Mouse (Mus musculus) kidney, postnatal 4 days (tissue): Measurements from ENCODE around the gene Gtpbp6.
A peak's percentile ranks its signal among the peaks of the same experiment; 100 is the strongest.
"Not testable (repeated sequence)": the region's sequence is repeated elsewhere in the genome, so short reads cannot be mapped to it uniquely, and the experiment has no call there.

ENCODE experiments used
- DNase-seq, 2 experiments: peaks; one replicate each; pipeline ENCODE4 v3.0.0; 2021; ENCODE audit warnings: mixed read lengths in 2 of 2

The Gtpbp6 gene

DNA sequence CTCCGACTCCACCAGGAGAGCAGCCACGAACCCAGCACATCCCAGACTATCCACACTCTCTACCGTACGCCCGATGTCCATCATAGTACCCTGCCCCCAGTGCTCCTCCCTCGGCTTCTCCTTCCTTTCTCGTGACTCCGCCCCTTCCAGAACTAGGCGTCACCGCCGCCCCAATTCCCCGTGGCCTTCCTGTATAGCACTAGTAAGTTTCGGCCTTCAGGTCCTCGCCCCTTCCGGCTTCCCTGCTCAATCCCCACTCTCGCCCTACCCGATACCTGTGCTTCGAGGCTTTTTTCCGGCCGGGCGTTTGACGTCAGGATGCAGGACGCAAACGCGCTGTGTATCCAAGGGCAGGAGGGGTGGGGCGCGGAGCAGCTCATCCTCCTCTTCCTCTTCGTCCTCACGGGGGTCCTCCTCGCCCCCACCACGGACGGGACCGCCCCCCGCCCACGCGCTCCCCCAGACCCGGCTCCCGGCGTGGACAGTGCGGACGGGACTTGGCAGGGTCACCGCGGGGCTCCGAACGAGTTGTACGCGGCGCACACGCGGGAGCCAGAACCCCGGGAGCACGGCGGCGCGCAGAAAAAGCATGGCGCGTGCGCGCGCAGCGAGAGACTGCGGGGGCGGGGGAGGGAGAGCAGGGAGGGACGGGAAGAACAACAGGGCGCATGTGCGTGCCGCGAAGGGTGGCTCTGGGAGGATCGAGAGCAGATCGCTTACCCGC, at the start of gene Gtpbp6:
Gtpbp6 (minus strand) TSS at position 617 of the 724 bp plus-strand sequence.
- DNase-seq, result peak; percentile 97 to 99

DNA sequence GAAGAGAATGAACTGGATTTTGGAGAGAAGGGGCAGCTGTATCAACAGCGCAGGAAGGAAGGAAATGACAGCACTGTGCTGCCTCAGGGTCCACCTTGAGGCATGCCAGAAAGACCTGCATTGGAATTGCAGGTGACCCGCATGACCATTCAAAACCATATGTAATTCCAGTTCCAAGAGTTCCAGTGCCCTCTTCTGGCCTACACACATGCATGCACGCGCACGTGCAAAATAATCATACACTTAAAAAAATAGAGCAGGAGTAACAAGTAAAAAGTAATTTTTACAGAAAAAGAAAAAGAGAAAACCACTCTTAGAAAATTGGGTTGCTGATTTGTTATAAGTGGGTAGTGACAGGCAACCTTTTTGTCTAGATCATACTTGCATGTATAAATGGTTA, 35.0 kb upstream of the Gtpbp6 start:
- peak; percentile 9 to 20 for DNase-seq

DNA sequence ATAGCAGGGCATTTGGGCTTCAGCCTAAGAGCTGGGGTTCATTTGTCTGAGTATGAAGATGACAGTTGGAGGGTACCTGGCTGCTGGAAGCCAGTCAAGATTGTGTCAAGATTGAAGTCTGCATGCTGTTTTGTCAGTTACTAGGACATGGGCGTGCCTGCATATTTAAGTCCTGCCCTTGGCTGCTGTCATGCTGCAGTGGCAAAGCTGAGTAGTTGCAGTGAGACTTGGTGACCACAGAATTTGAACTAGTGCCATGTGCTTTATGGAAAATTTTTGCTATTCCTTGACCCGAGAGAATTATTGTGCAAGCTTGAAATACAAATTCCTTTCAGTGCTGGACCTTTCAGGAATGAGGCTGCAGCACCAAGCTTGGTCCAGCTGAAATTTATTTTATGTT, 34.3 kb upstream of the Gtpbp6 start:
- DNase-seq, result no peak

DNA sequence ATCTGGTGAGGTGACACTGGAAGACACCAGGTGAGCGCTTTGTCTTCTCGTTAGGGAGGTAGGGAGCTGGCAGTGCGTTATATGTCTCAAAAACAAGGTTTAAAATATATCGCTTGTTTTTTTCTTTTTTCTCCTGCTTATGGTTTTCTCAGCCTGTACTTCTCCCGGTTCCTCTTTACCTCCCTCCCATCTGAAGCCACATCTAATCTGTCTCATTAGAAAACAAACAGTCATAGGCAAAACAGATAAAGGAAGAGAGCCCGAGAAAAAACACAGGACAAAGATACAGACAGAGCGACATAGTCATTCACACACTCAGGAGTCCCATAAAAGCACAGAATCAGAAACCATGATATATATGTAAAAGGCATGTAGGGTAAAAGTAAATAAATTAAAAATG, 32.4 kb upstream of the Gtpbp6 start:
- DNase-seq, result no peak

DNA sequence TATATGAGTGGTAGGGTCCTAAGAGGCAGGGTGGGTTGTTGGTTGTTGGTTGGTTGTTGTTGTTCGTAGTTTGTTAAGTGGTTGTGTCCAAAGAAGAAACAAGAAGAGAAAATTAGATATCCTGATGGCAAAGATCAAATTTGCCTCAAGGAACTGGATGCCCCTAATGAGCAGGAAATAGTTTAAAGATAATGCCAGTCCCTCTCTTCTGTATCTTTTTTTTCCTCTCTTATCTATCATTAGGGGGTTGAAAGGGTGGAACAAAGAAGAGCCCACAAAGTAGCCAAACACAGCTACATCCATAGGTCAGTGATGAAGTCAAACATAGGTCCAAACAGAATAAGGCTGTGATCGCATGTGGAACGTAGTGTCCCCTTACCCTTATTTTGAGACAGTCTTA, 31.3 kb upstream of the Gtpbp6 start:
- DNase-seq, result no peak

DNA sequence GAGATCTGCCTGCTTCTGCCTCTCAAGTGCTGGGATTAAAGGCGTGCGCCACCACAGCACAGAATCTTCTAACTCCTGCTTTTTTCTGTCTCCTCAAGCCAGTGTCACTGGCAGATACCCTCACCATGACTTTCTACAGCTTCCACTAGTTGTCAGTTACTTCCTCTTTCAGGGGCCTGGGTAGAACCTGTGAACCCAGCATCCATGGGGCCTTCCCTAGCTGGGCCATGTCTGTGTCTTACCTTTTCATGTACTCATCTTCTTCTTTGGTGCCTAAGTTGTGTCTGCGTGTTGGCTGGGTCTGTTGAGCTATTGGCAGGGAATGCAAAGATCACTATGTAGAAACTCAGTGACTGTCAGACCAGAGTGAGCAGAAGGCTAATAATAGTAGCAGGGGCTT, 29.8 kb upstream of the Gtpbp6 start:
- DNase-seq, result no peak

DNA sequence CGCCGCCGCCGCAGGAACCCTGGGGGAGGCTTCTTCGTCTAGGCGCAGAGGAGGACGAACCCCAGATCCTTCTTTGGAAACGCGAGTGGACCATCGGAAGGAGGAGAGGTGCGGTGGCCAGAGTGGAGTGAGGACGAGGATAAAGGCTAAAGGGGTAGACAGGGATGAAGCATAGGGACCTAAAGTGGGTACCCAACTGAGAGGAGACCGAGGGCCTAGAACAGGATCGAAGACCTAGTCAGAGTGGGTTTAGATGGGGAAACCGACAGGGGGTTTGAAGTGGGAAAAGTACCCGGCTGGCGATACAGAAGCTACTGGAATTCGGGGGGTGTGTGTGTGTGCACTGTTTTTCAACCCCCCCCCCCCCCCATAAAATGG, 28.1 kb upstream of the Gtpbp6 start:
- DNase-seq, result no peak

DNA sequence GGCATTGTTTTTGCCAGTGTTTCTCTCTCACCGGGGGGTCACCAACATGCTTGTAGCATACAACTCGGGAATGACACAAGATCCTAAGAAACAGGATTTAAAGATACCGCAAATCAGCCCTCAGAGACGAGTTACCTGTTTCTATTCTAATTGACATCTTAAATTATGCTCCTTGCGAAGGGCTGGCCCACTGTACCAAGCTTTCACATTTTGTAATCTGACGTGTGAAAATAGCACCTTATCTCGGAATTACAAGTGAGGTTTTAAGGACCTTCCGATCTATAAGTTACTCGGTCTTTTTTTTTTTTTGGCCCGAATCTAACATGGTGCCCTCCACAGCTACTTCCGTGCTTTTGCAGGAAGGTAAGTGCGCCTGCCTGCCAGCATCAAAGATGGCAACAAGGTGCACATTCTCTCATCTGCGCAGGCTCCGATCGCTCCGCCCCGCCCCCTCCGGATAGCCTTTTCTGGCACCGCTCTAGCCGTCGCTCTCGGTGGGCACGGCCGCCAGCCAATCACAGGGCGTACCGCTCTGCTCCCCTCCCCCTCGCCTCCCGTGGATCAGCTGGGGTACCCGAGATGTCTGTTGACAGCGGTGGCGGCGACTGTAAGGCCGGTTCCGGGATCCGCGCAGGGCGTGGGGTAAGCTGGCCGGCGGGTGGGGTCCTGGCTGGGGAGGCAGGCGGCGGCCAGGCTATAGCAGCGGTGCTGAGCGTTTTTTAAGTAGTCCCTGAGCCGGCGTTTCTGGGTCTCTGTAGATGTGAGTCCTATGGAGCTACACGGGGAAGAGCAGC, 27.5 kb upstream of the Gtpbp6 start, which contains the start of gene Chfr:
Chfr (plus strand) TSS at position 550 of the 794 bp plus-strand sequence.
- peak; percentile 100 for DNase-seq

DNA sequence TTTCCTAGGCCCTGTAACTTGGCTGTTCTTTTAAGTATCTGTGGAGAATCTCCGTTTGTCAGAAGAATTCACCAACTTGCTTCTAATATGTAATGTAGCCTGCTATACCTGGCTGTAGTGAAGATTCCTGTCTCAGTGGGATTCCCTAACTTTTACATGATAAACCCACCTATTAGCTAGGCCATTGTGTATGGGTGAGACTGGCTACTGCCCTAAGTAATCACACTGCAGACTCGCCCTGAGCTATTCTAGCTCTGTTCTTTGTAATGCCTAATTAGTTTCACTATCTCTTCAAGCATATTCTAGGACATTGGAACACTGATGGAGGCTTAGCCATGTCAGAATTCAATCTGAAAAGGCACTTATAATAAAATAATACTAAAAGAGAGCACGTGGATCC, 14.4 kb upstream of the Gtpbp6 start:
- not testable (repeated sequence) for DNase-seq

DNA sequence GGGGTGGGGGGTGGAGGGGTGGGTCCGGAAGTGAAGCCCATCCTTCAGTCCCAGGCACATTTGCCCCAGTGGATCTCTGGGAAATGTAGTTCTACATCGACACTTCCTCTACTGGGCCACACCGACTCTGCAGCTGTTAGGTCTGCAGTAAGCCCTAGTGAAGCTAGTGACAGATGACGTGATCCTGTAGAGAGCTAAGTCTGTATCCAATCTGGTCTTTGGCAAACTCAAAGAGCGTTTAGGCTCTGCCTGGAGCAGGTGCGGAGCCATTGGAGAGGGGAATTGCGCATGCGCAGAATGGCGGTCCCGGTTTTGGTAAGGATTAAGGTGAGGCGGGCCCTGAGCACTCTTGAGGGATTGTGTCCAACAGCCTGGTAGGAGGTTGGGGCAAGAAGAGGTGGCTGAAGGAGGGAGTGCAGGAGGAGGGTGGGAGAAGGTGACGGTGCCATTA, 2.0 kb upstream of the Gtpbp6 start, which contains the start of gene Zfp605:
Zfp605 (plus strand) TSS at position 102 of the 451 bp plus-strand sequence.
- peak; percentile 93 to 94 for DNase-seq

DNA sequence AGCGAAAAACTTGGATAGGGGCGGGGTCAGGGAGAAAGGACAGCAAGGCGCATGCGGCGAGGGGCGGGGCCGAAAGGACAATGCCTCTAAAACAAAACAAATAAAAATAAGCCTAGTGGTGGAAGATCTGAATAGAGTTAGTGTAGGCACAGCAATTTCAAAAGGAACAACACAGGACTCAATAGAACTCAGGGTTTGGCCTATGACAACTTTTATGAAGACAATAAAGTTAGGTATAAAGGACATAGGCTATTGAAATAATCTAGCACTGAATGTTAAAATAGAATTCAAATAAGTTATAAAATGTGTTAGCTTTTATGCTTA, 270 bp upstream of the Gtpbp6 start:
- DNase-seq, result no peak

DNA sequence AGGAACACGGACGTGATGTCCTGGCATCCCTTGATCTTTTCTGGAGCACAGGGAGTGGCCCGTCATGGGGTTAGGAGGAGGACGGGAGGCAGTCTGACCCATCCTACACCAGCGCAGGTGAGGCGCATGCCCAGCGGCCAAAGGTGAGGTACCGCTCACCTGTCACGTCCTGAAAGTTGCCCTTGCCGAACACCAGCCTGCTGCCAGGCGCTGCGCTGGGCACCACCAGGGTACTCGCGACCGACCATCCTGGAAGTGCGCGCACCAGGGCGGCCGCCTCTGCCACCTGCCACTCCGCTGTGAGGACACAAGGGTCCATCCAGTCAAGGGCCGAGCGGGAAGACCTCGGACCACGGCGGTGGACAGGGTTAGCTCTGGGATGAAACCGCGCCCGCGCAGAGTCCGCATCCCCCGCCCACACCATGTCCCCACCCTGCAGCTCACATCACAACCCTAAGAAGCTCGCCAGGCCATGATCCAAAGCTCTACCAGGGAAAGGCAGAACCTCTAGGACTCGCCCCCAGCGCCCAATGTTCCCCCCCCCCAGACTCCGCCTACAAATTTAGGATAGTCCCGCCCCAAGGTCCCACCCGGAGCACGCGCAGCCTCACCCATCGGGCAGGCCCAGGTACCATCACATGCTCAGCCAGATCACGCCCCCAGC, 964 bp downstream of the Gtpbp6 start:
- DNase-seq, result no peak

DNA sequence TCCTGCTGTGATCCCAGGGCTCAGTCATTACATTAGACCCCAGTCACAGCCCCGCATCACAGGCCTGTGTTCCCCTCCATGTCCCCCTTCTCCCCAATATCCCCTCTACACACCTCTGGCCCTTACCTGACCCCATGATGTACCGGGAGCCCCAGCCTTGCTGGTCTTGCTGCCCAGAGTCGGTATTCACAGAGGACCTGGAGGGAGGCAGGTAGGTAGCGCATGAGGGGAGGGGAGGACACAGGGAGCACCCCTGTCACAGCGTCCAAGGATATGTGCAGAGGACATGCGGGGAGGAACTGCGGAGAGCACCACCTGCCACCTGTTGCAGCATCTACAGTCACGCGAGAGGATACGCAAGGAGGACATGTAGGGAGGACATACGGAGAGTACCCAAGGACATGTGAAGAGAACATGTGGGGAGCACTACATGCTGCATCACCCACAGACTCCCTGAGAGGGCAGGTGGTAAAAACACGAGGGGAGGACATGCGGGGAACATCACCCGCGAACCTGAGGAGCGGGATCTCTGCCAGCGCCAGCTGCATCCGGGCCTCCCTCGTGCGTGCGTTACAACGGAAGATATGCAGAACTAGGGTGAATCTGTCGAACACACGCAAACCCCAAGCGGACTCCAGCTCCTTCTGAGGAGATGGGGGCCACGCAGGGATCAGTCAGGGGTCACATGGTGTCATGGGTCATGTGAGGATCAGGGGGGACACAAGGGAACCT, 1.7 kb downstream of the Gtpbp6 start:
- DNase-seq, result no peak

DNA sequence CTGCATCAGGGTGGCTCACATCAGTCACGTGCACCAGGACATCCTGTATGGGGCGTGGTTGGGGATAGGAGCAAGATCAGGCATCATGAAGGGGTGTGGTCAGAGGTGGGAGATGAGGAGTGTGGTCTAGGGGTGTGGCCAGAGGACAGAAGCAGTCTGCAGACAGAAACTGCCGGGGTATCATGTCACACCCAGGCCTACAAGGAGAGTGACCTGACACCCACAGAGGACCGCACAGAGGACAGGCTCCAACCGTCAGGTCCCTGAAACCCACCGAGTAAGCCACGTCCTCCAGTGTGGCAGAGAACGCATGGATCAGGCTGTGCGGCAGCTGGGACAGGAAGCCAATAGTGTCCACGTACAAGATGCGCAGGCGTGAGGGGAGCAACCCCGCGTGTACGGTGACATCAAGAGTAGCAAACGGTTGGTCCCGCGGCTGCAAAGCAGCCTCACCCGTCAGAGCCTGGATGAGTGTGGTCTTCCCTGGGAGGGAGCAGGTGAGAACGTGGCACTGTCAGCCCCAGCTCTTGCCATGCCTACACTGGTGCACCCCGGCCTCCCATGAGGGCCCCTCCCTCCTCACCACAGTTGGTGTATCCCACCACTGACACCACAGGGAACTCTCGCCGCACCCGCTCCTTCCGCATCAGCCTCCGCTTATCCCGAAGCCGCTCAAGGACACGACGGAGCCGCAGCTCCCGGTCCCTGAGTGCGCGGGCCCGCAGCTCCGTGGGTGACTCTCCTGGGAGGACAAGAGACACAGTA, 3.2 kb downstream of the Gtpbp6 start:
- DNase-seq, result no peak

DNA sequence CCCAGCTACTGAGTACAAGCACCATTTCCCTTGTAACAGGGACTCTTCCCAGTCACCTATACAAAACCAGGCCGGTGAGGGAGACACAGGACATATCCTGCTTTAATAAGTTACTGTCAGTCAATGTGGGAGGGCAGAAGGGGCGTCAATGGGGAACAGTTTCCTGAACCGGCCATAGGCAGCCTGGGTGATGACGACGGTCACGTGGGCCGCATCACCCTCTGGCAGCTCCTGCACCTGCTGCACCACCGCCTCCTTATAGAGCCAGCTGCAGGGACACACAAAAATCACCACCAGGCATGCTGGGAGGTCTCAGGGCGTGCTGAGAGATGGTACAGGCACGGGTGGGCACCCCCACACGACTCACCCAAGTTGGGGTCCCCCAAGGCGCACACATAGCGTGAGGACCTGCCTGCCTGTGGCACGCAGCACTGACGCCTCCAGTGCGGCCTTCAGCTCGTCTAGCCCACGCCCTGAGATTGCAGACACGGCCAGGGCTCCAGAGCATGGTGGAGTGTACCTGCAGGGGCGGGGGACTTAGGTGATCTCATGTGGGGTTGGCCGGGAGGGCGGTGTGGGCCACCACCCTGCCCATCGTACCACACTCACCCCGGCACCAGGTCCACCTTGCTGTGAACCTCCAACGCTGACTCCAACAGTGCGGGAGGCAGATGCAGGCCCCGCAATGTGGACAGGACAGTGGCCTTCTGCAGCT, 3.9 kb downstream of the Gtpbp6 start:
- DNase-seq, result no peak

DNA sequence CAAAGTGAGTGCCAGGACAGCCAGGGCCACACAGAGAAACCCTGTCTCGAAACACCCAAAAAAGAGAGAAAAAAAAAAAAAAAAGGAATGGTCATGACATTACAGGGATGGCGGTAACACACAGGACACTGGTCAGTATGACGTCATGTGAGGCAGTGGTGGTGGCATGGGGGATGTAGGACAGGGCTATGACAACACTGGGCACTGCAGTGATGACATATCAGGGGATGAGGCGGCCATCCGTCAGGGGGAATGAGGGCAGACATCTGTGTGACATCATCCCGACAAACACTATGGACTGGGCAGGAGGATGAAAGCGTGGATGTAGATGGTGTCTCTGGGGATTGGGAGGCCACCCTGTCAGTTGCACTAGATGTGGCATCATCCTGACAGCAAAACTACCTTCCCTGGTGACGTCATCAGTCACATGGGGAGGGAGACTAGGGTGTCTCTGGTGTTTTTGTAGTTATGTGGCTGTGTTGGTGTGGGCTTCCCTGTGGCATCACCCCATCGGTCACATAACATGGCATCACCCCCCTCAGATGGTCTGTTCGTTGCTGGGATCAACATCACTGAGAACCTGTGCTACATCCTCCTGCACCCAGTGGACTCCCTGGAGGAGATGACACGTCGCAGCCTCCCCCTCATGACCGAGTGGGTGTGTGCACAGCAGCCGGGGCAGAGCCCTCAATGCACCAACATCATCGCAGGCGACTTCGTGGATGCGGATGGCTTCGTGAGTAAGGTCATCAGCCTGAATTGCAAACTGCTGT, 5.0 kb downstream of the Gtpbp6 start:
- DNase-seq, result no peak

DNA sequence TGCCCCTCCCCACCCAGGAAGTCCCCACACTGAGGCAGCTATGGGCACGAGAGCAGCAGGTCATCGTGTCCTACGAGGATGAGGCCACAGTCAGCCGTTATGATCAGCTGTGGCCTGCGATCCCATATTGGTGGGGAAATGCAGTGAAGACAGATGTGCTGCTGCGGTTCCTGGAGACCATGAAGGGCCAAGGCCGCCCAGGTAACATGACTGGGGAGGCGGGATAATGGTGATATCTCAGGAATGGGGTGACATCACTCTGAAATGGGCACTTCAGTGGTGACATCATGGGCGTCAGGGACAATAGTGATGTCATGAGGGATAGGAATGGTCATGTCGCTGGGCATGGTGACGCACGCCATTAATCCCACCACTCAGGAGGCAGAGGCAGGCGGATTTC, 5.6 kb downstream of the Gtpbp6 start:
- DNase-seq, result no peak

DNA sequence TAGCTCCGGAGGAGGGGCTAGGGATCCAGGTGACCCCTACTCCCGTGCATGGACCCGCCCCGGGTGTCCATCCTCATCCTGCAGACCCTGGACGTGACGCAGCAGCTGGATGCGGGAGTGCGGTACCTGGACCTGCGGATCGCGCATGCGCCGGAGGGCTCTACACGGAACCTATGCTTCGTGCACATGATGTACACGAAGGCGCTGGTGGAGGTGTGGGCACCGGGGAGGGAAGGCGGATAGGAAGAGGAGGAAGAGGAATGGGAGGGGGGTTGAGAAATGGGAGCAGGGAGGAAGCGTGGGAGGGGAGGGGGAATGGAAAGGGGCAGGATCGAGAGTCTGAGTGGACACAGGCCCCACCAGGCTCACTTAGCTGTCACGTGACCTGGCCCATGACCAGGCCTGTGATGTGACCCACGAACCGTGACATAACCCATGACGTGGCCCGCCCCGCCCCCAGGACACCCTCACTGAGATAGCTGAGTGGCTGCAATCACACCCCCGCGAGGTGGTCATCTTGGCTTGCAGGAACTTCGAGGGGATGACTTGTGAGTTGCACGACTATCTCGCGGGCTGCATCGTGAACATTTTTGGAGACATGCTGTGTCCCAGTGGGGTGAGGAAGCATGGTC, 6.2 kb downstream of the Gtpbp6 start:
- DNase-seq, result peak; percentile 67 to 75

DNA sequence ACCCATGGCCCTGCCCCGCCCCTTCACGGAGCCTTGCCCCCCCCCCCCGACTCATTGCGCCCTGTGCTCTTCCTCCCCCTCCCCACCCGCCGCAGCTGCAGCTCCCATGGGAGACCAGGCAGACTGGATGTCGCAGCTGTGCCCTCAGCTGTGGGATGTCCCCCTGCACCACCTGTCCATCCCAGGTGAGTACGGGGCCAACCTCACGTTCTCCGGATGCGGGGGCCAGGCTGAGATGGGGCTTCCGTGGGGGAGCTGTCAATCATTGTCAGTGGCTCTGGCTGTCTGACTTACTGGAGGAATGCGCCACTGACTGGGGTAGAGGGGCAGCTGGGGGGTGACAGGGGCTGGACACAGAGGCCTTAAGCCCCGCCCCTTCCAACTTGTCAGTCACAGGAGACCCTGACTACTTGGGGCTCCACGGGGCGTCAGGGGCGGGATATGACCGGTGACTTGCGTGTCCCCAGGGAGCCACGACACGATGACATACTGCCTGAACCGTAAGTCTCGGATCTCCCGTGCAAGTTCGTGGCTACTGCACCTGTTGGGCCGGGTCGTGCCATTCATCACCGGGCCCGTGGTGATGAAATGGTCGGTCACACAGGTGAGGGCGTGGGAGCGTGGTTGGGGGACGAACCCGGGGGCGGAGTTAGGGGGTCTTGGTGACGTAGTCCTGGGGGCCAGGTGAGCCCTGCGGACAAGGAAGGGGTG, 6.9 kb downstream of the Gtpbp6 start:
- DNase-seq, result peak; percentile 47 to 62
